Mouse (Mus musculus): ENCODE data around the gene Vmn1r177. TPM values are rescaled to one million over a fixed set of nuclear protein-coding genes. Genes with fewer than 3 reads are reported as not detected.
"Not testable (repeated sequence)": the region's sequence is repeated elsewhere in the genome, so short reads cannot be mapped to it uniquely, and the experiment has no call there.

Gene Vmn1r177
- total RNA-seq (2021): not detected
- long read RNA-seq, experiment 1: 0 reads
- long read RNA-seq, experiment 2: 0 reads

DNA sequence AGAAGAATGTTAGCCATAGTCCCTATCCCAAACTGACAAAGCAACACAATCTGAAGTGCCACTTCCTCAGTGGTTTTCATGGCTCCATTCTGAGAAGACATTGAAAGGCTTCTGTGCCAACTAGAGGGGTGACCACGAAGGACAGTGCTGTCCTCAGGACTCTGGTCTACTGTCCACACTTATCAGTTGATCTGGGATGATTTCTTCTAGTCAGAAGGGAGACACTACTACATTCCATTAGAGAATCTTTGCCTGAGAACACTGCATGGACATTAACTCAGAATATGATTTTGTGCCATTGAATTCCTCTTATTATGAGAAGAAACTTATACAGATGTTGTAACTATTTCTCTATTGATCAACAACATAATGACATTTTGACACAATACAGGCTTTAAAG is at the start of gene Vmn1r177:
TSS of gene Vmn1r177 (minus strand) at position 101 of the 400 bp plus-strand sequence.
- DNase-seq (ENCODE audit: low spot score in 2 of 2): not testable (repeated sequence)

GRCm38 (mm10) chr7:23891709-23892108 is 25.5 kb upstream of the Vmn1r177 start, which contains the start of gene Vmn1r178:
TSS of gene Vmn1r178 (plus strand) at chr7:23892009.
- no peak for DNase-seq (ENCODE audit: low spot score in 2 of 2)

DNA sequence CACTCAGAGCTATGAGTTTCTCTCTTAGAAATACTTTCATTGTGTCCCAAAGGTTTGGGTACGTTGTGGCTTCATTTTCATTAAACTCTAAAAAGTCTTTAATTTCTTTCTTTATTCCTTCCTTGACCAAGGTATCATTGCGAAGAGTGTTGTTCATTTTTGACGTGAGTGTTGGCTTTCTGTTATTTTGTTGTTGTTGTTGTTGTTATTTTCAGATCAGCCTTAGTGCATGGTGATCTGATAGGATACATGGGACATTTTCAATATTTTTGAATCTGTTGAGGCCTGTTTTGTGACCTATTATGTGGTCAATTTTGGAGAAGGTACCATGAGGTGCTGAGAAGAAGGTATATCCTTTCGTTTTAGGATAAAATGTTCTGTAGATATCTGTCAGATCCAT is 10.7 kb upstream of the Vmn1r177 start:
- DNase-seq (ENCODE audit: low spot score in 2 of 2): not testable (repeated sequence)

GRCm38 (mm10) chr7:23837272-23837671 is 29.0 kb downstream of the Vmn1r177 start, which contains the start of gene Vmn1r176:
TSS of gene Vmn1r176 (minus strand) at chr7:23837372.
- not testable (repeated sequence) for DNase-seq (ENCODE audit: low spot score in 2 of 2)

Other genes with a start within 250 kb of the Vmn1r177 start
- not detected for gene Vmn1r171, start 235.7 kb downstream of the Vmn1r177 start, total RNA-seq (2021)
- gene Vmn1r172, start 208.1 kb downstream of the Vmn1r177 start, total RNA-seq (2021): not detected
- gene Vmn1r173, start 165.7 kb downstream of the Vmn1r177 start, total RNA-seq (2021): not detected
- gene Vmn1r174, start 114.2 kb downstream of the Vmn1r177 start, total RNA-seq (2021): not detected
- not detected for gene Vmn1r175, start 55.8 kb downstream of the Vmn1r177 start, total RNA-seq (2021)
- not detected for gene Vmn1r176, start 29.1 kb downstream of the Vmn1r177 start, total RNA-seq (2021)
- not detected for gene Vmn1r178, start 25.6 kb upstream of the Vmn1r177 start, total RNA-seq (2021)
- gene Vmn1r179, start 60.5 kb upstream of the Vmn1r177 start, total RNA-seq (2021): not detected
- not detected for gene Vmn1r180, start 84.2 kb upstream of the Vmn1r177 start, total RNA-seq (2021)
- not detected for gene Vmn1r181, start 108.2 kb upstream of the Vmn1r177 start, total RNA-seq (2021)
- not detected for gene V1rd19, start 135.2 kb upstream of the Vmn1r177 start, total RNA-seq (2021)
- gene Vmn1r183, start 186.8 kb upstream of the Vmn1r177 start, total RNA-seq (2021): not detected
- gene Zfp180, start 215.5 kb upstream of the Vmn1r177 start, total RNA-seq (2021): 10 to 100 TPM; 28.8 to 30.7 TPM
- gene Zfp112, start 245.9 kb upstream of the Vmn1r177 start, total RNA-seq (2021): 1 to 10 TPM; 8.4 to 8.6 TPM

Data from layer of hippocampus, postnatal 14 days (tissue).